ENCODE assay signal across 8 mouse cellular contexts in genomic region chr2:49312629-49313447, GRCm38 (mm10).
DNase-seq lines count a peak whose midpoint lies in the region; ATAC-seq and TF ChIP-seq lines count a peak whose summit lies in the region.

No protein-coding gene starts in this region.

- H3K27ac ChIP-seq in hindbrain, embryonic 14.5 days: no peak overlapping the region

- in situ Hi-C loops in Patski (cut with MboI; ENCODE audit: low pct_unique_long_range_greater_than_20kb): loop anchor here (25.0 kb wide), 2 partner anchors 1301 to 1826 kb away; no protein-coding TSS in a partner anchor

- peak overlapping the region; percentile 6; the same call in 1 of the 2 replicates for H3K9ac ChIP-seq in hindbrain, embryonic 14.5 days

- DNase-seq in Patski (ENCODE audit: low read depth, low spot score): peak; percentile 33
- peak; percentile 90 to 91 for DNase-seq in cerebellum, postnatal 25 days
- DNase-seq in frontal cortex, postnatal 25 days (ENCODE audit: low spot score in 2 of 2): peak; percentile 84 to 85
- DNase-seq in hindbrain, embryonic 14.5 days (ENCODE audit: low spot score): peak; percentile 83
- DNase-seq in layer of hippocampus, postnatal 36 days: peak; percentile 83
- peak; percentile 93 for DNase-seq in lung, postnatal 36 days
- peak; percentile 79 for DNase-seq in retina, postnatal 1 day
- DNase-seq in urinary bladder, adult 18-20 months (ENCODE audit: low spot score in 2 of 2): peak; percentile 74 to 83

- H3K36me3 ChIP-seq in hindbrain, embryonic 14.5 days (replicated peaks; ENCODE audit: control insufficient read depth, insufficient read depth): 0 out of 2 replicates have a peak, but pooled peaks cover 3% of the 10 kb centered on the region

- ATAC-seq in Patski: peak; percentile 99
- ATAC-seq in hindbrain, embryonic 14.5 days (ENCODE audit: low FRiP score): peak; percentile 93

- H3K4me2 ChIP-seq in hindbrain, embryonic 14.5 days (replicated peaks): peak overlapping the region; percentile 44

- peak; percentile 81 for TF ChIP-seq CTCF in Patski (IDR thresholded peaks at IDR 0.05)

- no peaks in the 10 kb centered on the region for H3K9me3 ChIP-seq in hindbrain, embryonic 14.5 days (ENCODE audit: control insufficient read depth, low read length)

- CTCF ChIA-PET in Patski (lab: Charles Lee): interaction anchor here (0.7 to 2.5 kb wide), 21 partner anchors 10 to 427 kb away, joined by 3 to 13 read pairs (median 4); no protein-coding TSS in a partner anchor

- H3K4me1 ChIP-seq in hindbrain, embryonic 14.5 days (replicated peaks; ENCODE audit: control insufficient read depth, insufficient read depth, low read length): no peaks in the 10 kb centered on the region

- no peaks in the 10 kb centered on the region for H3K27me3 ChIP-seq in Patski
- no peaks in the 10 kb centered on the region for H3K27me3 ChIP-seq in hindbrain, embryonic 14.5 days (ENCODE audit: control insufficient read depth, insufficient read depth, low read length)

- peak overlapping the region; percentile 16 for H3K4me3 ChIP-seq in hindbrain, embryonic 14.5 days (replicated peaks; ENCODE audit: low read length)

- POLR2A ChIA-PET in Patski (lab: Charles Lee): interaction anchor here (0.6 kb wide), 1 partner anchor 14 kb away, joined by 3 read pairs; no protein-coding TSS in a partner anchor

- 42% methylated on average over 19 of the region's 19 CpGs for WGBS in hindbrain, embryonic 14.5 days

Comparison
In these comparisons a context has a peak if more than half of its experiments do, and no peak if none do; other contexts are left out.
1. DNase-seq: peak in every context shown above with its lines; median percentile 93 in lung, postnatal 36 days; 90 in cerebellum, postnatal 25 days; 84 in frontal cortex, postnatal 25 days; 83 in hindbrain, embryonic 14.5 days; 83 in layer of hippocampus, postnatal 36 days; 79 in retina, postnatal 1 day; 78 in urinary bladder, adult 18-20 months; 33 in Patski.